Mouse (Mus musculus) mature B cell (primary cell): Measurements from ENCODE around the gene Rptor.

Experiments used
- in situ Hi-C: fragments of 300-500 bp; cut with MboI; formaldehyde crosslinking; loops from 2 replicates; pipeline ENCODE4 v1.14.3; 2019

Rptor gene

DNA sequence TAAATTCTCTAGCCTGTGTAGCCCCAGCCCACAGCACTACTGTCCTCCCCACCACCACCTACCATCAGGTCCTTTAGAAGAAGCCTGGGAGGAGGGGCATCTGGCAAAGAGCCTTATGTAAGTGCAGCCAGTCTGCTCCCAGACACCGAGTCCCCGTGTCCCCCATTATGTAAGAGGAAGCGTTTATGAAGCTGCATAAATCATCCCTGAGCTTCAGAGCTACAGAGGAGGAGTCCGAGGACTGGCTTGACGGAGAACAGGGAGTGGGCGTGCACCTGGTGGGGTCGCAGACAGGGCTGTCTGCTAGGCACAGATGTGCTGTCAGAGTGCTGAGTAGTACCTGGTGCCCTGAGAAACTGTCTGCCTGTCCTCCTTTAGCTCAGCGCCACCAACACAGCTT lies 208.3 kb downstream of the Rptor start:
- in situ Hi-C loops = no loop called here

DNA sequence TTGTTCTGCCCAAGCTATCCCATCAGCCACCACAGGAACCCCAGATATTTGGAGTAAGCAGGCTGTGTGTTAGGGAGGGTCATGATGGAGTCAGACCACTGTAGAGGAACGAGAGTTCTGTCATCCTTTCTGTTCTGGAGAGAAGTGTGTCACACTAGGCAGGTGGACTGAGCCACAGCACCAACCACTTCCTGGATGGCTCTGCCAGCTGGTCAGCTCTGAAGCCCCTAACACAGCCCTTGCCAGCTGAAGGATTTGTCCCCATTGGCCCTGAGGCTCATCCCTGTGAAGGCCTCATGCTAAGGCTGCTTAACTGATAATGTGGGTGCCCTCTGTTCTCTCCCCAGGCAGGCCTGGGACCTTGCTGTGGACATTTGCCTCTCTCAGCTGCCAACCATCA lies 208.9 kb downstream of the Rptor start:
- in situ Hi-C loops = no loop called here

DNA sequence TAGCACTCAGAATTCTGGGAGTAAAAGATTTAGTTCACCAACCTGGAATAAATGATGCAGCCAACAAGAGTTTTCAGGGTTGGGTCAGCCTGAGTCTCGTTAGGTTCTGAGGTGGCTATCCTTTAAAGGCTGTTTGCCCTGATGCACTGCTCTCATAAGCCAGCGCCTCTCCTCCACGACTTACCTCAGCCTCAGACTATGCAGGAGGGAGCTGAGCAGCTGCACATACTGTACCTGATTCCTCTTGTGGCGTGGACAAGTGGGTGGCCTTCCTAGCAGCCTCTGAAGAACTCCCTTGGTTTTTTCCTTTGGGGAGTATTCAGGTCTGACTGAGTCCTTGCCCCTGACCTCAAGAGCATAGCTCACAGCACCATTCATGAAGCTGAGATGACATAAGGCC lies 209.4 kb downstream of the Rptor start:
- in situ Hi-C loops = no loop called here

DNA sequence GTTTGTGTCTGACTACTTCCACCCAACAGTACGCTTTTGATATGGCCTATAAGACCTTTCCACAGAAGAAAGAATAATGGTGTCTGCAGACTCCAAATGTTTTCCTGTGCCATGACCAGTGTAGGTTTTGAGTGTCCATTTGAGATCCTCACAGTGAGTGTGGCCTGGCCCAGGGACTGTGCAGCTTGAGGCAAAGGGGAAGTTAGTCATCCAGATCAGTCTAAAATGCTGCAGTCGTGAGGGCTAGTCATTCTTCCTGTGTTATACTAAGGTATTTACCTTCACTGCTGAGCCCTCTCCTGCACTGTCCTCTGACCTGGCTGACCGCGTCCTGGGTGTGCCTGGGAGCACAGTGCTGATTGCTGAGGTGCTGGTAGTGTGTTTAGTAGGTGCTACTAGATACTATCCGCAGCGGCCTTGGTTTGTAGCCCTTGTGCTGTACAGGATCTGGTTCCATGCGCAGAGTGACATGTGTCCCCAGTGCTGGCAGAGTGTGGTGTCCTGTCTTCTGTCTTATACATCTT lies 211.4 kb downstream of the Rptor start:
- in situ Hi-C loops = no loop called here

DNA sequence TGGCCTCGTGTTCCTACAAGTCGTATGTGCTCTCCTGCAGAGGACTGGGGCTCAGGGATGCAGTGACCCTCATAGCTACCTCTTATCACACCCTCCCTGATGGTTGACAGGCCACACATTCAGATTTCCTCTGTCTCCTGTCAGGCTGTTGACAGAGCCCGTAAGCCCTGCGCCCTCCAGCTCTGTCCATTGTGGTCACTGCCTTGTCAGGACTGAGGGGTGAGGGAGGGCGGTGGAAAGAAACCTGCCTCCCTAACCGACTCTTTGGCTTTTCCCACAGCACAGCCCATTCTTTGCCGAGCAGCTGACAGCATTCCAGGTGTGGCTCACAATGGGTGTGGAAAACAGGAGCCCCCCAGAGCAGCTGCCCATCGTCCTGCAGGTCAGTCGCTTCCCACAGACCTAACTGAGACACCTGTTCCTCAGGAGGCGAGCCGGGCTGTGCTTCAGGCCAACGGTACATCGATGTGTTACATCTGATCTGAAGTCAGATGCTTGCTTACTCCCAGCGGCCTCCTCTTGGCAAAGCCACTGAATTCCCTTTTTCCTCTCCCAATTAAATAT lies 214.2 kb downstream of the Rptor start:
- in situ Hi-C loops = no loop called here

DNA sequence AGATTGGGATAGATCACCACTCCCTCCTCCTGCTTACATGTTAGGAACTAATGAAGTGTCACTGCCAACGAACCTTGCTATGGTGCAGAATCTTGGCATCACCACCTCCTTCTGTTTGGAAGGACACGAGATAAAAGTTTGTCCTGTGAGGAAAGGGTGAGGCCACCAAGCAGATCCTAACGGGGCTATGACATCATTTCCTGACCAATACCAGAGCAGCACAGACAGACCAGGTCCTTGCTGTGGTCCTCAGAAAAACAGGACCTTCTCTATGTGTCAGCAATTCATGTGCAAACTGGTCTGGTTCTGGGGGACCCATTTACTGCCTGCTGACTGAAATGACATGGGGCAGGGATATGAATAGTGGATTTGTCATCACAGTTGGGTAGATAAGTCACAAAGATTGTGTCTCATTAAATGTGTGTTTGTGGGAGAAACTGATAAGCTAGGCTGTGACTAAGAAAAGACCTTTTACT lies 214.7 kb downstream of the Rptor start:
- in situ Hi-C loops = no loop called here

DNA sequence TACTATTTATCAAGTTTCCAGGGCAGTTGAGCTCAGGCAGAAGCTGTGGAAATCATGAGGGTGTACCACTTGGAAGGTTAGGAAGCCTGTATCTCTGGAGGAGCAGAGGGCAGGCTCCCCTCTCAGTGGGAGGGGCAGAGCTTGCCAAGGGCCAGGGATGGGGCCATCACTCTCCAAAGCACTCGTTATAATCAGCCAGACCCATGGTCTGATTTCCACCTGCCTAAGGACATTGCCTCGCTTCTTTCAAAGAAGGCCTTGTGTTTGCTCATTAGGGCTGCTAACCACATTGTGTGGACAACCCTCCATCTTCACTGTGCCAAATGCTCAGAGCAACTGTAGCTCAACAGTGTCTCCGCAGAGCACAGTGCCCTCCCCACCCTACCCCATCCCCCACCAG lies 215.2 kb downstream of the Rptor start:
- in situ Hi-C loops = no loop called here

DNA sequence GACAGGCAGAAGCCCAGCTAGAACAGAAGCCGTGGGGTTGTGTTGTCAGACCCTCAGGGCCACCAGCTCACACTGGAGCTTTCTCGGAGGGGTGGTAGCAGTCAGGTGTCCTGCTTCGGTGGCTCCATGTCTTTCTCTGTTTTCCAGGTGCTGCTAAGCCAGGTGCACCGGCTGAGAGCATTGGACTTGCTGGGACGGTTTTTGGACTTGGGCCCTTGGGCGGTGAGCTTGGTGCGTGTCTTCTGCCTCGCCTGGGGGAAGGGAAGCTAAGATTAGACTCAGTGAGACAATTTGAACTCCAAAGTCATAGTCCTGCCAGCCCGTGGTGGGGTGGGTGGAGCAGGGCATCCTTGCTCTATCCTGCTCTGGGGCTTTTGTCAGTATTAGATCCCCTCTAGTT lies 218.8 kb downstream of the Rptor start:
- in situ Hi-C loops = no loop called here

DNA sequence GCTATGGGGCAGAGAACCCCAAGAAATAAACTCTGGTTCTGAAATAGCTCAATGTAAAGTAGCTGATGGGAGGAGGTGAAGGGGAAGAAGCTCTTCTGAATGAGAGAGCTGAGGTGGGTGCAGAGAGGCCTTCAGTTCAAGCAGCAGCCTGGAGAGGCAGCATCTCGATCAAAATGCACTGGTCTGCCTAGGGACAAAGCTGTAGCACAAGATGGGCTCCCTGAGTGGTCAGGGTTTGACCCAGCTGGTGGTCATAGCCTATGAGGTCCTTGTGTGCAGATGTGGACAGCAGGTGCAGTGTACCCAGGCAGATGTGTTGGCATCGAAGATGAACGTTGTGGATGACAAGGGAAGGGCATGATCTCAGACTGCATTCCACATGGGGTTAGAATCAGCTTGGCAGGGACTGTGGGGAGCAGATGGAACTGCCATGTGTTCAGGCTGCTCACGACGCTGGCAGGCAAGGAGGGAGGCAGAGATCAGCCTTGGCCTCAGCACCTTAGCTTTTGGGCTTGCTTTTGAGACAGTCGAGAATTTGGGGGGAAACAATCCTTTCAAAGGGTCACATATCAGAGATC lies 221.5 kb downstream of the Rptor start:
- in situ Hi-C loops = no loop called here

DNA sequence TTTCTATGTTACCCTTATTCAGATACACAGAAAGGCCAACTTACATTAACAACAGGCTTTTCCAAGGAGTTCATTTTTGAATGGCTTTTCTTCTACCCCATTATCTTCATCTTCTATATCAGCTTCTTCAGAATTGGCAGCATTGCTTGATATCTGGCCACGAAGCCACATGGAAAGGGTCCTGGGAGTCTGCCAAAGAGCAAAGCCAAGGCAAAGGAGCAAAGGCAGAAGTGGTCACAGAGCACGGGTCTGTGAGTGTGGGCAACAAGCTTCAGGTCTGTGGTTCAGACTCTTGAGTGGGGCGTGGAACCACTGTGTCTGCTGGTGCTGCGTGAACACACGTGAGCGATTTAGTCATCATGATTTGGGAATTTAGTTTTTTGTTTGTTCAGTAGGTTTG lies 223.1 kb downstream of the Rptor start:
- in situ Hi-C loops = no loop called here

DNA sequence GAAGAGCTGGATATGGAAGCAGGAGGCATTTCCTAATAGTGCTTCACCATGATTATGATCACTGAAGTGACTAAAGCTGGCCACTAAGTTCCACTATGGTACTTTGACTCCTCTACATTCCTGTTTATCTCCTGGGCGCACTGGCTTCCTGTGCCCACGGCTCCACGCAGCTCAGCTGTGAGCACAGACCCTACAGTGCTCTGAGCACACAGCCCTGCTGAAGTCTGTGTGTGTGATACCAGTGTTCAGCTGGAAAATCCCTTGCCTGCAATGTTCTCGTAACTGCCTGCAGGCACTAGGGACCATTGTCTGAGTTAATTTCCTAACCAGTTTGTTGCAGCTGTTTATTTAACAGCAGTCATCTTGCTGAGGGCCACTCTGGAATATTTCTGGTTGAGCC lies 223.5 kb downstream of the Rptor start:
- in situ Hi-C loops = no loop called here

DNA sequence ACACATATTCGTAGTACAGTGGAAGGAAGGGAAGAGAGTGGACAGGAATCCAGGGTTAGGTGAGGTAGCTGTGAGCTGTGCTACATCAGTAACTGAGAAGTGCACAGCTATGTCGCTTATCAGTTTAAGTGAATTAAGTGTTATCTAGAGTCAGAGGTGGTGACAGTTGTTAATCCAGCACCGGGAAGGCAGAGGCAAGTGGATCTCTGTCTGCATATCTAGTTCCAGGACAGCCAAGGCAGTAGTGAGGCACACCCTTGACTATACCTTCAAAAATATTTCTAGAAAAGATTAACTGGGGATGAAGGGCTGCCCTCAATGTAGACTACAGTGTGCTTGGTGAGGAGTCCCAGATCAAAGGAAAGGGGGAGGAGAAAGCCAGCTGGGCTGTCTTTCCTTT lies 226.4 kb downstream of the Rptor start:
- in situ Hi-C loops = no loop called here

DNA sequence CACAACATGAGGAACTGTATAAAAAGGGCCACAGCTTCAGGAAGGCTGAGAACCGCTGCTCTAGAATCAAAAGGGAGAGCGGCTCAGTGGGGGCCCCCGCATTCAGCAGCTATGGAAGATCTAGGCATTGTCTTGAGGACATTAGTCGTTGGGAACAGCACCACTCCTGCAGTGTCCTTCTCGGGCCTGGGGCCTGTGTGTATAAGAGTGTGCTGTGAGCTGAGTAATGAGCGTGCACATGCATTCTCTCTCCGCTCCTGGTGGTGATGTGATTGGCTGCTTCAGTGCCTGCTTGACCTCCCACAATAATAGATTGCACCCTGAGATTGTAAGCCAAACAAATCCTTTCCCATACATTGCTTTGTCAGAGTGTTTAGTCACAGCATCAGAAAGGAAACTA lies 229.0 kb downstream of the Rptor start:
- in situ Hi-C loops = no loop called here

DNA sequence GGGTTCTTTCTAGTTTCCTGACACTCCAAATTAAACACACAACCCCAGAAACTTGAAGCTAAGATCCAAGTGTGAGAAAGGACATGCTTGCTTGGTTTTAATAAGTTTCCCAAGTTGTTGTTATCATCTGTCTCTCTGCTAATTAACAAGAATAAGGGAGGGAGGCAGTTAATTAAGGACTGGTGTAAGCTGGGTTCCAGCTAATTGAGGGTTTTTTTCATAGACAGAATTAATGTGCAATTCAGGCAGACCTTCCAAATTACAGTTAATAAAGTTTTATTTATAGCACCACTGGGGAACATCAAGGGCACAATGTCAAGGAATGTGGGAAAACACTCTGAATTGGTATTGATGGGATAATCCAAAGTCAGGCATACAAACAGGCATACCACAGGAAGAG lies 230.6 kb downstream of the Rptor start:
- in situ Hi-C loops = no loop called here

DNA sequence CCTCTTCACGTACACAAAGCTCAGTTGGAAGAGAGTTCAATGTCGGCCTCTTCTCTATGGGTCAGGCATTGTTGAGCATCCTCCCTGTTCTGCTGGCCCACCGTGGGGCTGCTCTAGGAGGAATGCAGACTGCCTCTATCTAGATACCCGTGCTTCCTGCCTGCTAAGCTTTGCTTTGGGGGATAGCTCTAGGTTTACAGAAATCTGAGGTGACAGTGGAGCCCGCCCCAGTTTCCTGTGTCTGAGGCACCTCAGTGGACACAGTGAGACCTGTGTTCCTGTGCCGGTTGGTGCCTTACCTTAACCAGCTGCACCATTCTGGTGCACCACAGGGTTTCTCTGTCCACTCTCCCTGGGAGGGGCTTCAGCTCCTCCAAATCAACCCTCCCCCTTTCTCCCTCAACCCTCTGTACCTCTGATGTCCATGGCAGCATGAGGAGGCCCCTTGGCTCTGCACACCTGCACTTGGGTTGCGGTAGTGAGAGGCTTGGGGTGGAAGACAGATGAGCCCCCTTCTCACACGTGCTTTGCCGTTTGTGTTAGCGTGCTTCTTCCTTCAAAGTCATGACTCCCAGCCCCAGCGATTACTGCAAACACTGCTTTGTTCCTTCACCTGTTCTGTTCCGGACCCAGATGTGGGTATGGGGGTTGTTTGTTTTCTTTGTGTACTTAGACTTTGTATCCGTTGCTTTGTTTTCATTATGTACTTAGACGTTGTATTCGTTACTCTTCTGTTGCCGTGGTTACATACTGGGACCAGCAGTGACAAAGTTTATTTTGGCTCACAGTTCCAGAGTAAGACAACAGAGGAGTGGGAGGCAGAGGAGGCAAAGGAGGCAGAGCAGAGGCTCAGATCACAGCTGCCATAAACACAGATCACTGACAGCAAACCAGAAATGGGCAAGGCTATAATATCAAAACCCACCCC lies 231.4 kb downstream of the Rptor start:
- in situ Hi-C loops = no loop called here

DNA sequence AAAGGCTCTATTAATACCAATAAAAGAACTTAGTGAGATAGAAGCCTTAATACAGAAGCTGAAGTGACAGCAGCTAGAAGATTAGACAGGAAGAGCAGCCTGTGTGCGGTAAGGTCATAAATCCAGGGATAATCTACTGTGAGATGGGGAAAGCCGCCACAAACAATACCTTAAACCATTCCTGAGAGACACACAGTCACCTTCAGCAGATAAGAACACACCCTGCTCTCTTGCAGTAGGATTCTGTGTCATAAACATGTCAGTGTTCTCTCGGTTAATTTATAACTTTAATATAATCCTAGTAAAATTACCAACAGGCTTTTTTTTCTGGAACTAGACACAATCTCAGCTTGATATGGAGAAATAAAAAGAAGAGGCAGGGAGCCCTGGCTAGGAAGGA lies 233.6 kb downstream of the Rptor start:
- in situ Hi-C loops = no loop called here

DNA sequence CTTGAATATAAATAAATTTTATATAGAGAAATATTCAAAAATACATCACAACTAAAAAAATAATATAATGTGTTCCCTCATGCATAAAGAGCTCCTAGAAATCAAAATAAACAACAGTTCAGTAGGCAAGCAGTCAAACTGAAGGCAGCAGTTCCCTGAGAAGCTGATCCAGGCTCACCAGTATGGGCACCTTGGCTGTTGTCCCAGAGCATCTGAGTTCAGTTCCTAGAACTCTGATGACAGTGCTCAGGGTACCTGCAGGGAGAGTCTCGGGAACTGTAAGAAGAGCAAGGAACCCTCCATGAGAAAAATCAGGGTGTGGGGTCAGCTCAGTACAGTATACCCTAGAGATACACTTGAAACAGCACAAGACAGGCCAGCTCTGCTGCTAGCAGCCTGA lies 235.1 kb downstream of the Rptor start:
- in situ Hi-C loops = no loop called here

DNA sequence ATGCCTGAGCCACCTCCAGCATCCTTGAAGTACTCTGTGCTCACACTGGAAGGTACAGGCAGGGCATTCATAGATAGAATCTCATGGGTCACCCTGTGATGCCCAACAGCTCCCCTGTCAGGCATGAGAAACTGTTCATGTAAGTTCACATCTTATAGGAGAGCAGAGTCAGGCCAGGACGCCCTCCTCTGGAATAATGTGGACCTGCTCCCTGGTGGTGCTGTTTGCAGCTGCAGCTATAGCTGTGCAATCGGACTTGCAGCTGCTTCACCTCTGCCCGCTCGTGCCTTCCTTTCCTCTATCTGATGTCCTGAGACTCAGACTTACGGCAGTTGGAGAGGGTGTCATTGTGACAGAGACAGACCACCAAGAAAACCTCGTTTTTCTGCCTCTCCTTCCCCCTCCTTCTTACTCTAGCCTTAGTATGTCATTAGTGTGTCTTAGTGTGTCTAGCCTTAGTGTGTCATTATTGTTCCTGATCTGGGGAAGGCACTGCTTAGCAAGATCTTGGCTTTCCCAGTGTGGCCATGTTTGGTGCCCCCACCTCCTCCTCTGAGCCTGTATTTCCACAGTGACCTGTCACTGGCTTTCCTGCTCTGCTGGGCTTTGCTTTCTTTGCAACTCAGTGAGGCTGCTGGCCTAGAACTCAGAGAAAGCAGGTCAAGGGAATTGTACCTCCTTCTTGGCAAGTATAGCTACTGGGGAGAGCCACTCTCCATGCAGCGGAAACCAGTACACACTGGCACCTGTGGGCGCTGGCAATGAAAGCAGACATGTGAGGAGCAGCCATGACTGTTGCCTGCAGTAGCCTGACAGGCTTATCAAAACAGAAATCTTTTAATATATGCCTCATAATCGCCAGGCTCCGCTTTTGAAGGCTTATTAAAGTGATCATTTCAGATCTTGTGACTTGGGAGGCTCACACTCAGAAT lies 237.0 kb downstream of the Rptor start:
- in situ Hi-C loops = no loop called here

DNA sequence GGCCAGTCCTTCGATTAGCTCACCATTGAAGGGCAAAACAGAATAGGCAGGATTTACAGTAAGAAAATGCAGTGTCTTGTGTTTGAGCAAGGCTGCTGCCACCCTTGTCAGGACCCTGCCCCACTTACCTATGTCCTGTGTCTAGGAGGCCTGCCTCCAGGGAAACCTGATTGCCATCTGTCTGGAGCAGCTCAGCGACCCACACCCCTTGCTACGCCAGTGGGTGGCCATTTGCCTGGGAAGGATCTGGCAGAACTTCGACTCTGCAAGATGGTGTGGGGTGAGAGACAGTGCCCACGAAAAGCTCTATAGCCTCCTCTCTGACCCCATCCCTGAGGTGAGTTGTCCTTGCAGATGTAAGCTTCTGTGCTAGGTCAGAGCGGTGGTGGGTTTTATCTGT lies 243.9 kb downstream of the Rptor start:
- in situ Hi-C loops = no loop called here

DNA sequence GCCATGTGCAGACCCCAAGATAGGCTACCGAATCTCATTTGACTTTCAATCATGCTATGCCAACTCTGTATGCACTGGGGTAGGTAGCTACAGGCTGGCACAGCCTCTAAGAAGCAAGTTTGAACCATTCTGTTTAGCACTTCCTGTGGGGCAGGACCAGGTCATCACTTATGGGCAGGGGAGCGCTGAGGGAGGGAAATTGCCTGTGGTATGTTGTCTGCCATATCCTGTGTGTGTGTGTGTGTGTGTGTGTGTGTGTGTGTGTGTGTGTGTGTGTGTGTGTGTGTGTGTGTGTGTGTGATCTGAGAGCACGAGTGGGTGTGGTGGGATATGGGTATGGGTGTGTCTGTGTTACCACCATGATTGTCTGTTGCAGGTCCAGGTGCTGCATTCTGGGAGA lies 244.4 kb downstream of the Rptor start:
- in situ Hi-C loops = no loop called here

DNA sequence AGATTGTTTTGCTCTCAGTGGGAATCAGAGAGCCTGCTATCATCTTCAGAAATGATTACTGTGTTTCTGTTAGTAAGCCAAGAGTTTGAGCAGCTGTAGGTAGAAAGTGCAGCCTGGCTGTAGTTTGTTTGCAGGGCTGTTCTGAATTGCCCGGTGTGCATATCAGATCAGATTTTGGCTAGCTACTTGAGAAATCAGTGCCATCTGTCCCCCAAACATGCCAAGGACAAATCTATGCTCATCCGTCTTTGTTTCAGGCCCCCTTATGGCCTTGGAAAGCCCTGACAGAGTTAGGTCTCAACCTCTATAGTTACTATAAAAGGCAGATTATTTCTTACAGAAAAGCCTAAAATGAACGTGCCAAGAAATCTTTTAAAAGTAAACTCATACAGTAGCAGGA lies 244.9 kb downstream of the Rptor start:
- in situ Hi-C loops = no loop called here

DNA sequence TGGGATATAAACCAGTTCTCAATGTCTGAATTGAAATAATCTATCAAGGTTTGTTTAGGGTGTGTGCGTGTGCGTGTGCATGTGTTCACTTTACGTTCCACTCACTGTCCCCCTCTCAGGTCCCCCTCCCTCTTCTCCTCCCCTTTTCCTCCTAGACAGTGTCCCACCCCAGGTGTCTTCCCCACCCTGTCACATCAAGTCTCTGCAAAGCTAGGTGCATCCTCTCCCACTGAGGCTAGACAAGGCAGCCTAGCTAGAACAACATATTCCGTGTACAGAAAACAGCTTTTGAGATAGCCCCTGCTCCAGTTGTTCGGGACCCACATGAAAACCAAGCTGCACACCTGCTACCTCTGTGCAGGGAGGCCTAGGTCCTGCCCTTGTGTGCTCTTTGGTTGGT lies 245.5 kb downstream of the Rptor start:
- in situ Hi-C loops = no loop called here
